Mouse (Mus musculus): ENCODE measurements around the gene Gm45808. TPM values are rescaled to one million over a fixed set of nuclear protein-coding genes. Genes with fewer than 3 reads are reported as not detected.

Gm45808 gene
- not detected for polyA plus RNA-seq (2014; fragmentation: Illumina TruSeq; extraction: RNeasy Lipid Tissue Mini Kit (QIAGEN cat#74804); ENCODE audit: low read depth, low replicate concordance)

GRCm38 (mm10) chr7:45486761-45487415 is at the start of gene Gm45808:
TSS of gene Gm45808 (minus strand) at chr7:45486811.

GRCm38 (mm10) chr7:45525809-45526473 is 39.3 kb upstream of the Gm45808 start, which contains the start of the genes Ppp1r15a and Plekha4:
TSS of gene Ppp1r15a (minus strand) at chr7:45526268.
TSS of gene Plekha4 (plus strand) at chr7:45526330.

GRCm38 (mm10) chr7:45509912-45510787 is 23.5 kb upstream of the Gm45808 start, which contains the start of gene Nucb1:
TSS of gene Nucb1 (minus strand) at chr7:45510406.

GRCm38 (mm10) chr7:45488293-45489204 is 1.9 kb upstream of the Gm45808 start, which contains the start of gene Dhdh:
TSS of gene Dhdh (minus strand) at chr7:45488805.

GRCm38 (mm10) chr7:45481374-45481927 is 5.2 kb downstream of the Gm45808 start, which contains the start of gene Tulp2:
TSS of gene Tulp2 (plus strand) at chr7:45481877.

GRCm38 (mm10) chr7:45466283-45467089 is 20.1 kb downstream of the Gm45808 start, which contains the start of gene Bax:
TSS of gene Bax (minus strand) at chr7:45466898.

GRCm38 (mm10) chr7:45459564-45460140 is 27.0 kb downstream of the Gm45808 start, which contains the start of gene Ftl1:
TSS of gene Ftl1 (minus strand) at chr7:45459884.

GRCm38 (mm10) chr7:45437521-45438276 is 48.9 kb downstream of the Gm45808 start, which contains the start of gene Ruvbl2:
TSS of gene Ruvbl2 (minus strand) at chr7:45438096.

GRCm38 (mm10) chr7:45434203-45435015 is 52.2 kb downstream of the Gm45808 start, which contains the start of gene Gys1:
TSS of gene Gys1 (plus strand) at chr7:45434844.

GRCm38 (mm10) chr7:45420615-45420919 is 66.0 kb downstream of the Gm45808 start, which contains the start of gene Lhb:
TSS of gene Lhb (plus strand) at chr7:45420820.

Other genes starting within 250 kb of the Gm45808 start
- gene Cd37, start 247.7 kb downstream of the Gm45808 start, polyA plus RNA-seq (2014; fragmentation: Illumina TruSeq; extraction: RNeasy Lipid Tissue Mini Kit (QIAGEN cat#74804); ENCODE audit: low read depth, low replicate concordance), result 0.34 TPM
- 1.2 TPM for gene Slc6a16, start 245.7 kb downstream of the Gm45808 start, polyA plus RNA-seq (2014; fragmentation: Illumina TruSeq; extraction: RNeasy Lipid Tissue Mini Kit (QIAGEN cat#74804); ENCODE audit: low read depth, low replicate concordance)
- gene Slc6a21, start 209.3 kb downstream of the Gm45808 start, polyA plus RNA-seq (2014; fragmentation: Illumina TruSeq; extraction: RNeasy Lipid Tissue Mini Kit (QIAGEN cat#74804); ENCODE audit: low read depth, low replicate concordance), result not detected
- not detected for gene Trpm4, start 153.0 kb downstream of the Gm45808 start, polyA plus RNA-seq (2014; fragmentation: Illumina TruSeq; extraction: RNeasy Lipid Tissue Mini Kit (QIAGEN cat#74804); ENCODE audit: low read depth, low replicate concordance)
- gene Hrc, start 151.5 kb downstream of the Gm45808 start, polyA plus RNA-seq (2014; fragmentation: Illumina TruSeq; extraction: RNeasy Lipid Tissue Mini Kit (QIAGEN cat#74804); ENCODE audit: low read depth, low replicate concordance), result not detected
- not detected for gene Ppfia3, start 119.8 kb downstream of the Gm45808 start, polyA plus RNA-seq (2014; fragmentation: Illumina TruSeq; extraction: RNeasy Lipid Tissue Mini Kit (QIAGEN cat#74804); ENCODE audit: low read depth, low replicate concordance)
- gene Lin7b, start 116.2 kb downstream of the Gm45808 start, polyA plus RNA-seq (2014; fragmentation: Illumina TruSeq; extraction: RNeasy Lipid Tissue Mini Kit (QIAGEN cat#74804); ENCODE audit: low read depth, low replicate concordance), result not detected
- gene Snrnp70, start 91.1 kb downstream of the Gm45808 start, polyA plus RNA-seq (2014; fragmentation: Illumina TruSeq; extraction: RNeasy Lipid Tissue Mini Kit (QIAGEN cat#74804); ENCODE audit: low read depth, low replicate concordance), result 36.2 TPM
- not detected for gene Kcna7, start 81.2 kb downstream of the Gm45808 start, polyA plus RNA-seq (2014; fragmentation: Illumina TruSeq; extraction: RNeasy Lipid Tissue Mini Kit (QIAGEN cat#74804); ENCODE audit: low read depth, low replicate concordance)
- gene Ntf5, start 73.1 kb downstream of the Gm45808 start, polyA plus RNA-seq (2014; fragmentation: Illumina TruSeq; extraction: RNeasy Lipid Tissue Mini Kit (QIAGEN cat#74804); ENCODE audit: low read depth, low replicate concordance), result not detected
- gene Lhb, start 66.0 kb downstream of the Gm45808 start, polyA plus RNA-seq (2014; fragmentation: Illumina TruSeq; extraction: RNeasy Lipid Tissue Mini Kit (QIAGEN cat#74804); ENCODE audit: low read depth, low replicate concordance), result not detected
- 0.64 TPM for gene Gys1, start 52.0 kb downstream of the Gm45808 start, polyA plus RNA-seq (2014; fragmentation: Illumina TruSeq; extraction: RNeasy Lipid Tissue Mini Kit (QIAGEN cat#74804); ENCODE audit: low read depth, low replicate concordance)
- gene Ruvbl2, start 48.7 kb downstream of the Gm45808 start, polyA plus RNA-seq (2014; fragmentation: Illumina TruSeq; extraction: RNeasy Lipid Tissue Mini Kit (QIAGEN cat#74804); ENCODE audit: low read depth, low replicate concordance), result 0.58 TPM
- 81.8 TPM for gene Ftl1, start 26.9 kb downstream of the Gm45808 start, polyA plus RNA-seq (2014; fragmentation: Illumina TruSeq; extraction: RNeasy Lipid Tissue Mini Kit (QIAGEN cat#74804); ENCODE audit: low read depth, low replicate concordance)
- 0.79 TPM for gene Bax, start 19.9 kb downstream of the Gm45808 start, polyA plus RNA-seq (2014; fragmentation: Illumina TruSeq; extraction: RNeasy Lipid Tissue Mini Kit (QIAGEN cat#74804); ENCODE audit: low read depth, low replicate concordance)
- gene Tulp2, start 4.9 kb downstream of the Gm45808 start, polyA plus RNA-seq (2014; fragmentation: Illumina TruSeq; extraction: RNeasy Lipid Tissue Mini Kit (QIAGEN cat#74804); ENCODE audit: low read depth, low replicate concordance), result not detected
- 85.8 TPM for gene Dhdh, start 2.0 kb upstream of the Gm45808 start, polyA plus RNA-seq (2014; fragmentation: Illumina TruSeq; extraction: RNeasy Lipid Tissue Mini Kit (QIAGEN cat#74804); ENCODE audit: low read depth, low replicate concordance)
- gene Nucb1, start 23.6 kb upstream of the Gm45808 start, polyA plus RNA-seq (2014; fragmentation: Illumina TruSeq; extraction: RNeasy Lipid Tissue Mini Kit (QIAGEN cat#74804); ENCODE audit: low read depth, low replicate concordance), result 38.2 TPM
- gene Ppp1r15a, start 39.5 kb upstream of the Gm45808 start, polyA plus RNA-seq (2014; fragmentation: Illumina TruSeq; extraction: RNeasy Lipid Tissue Mini Kit (QIAGEN cat#74804); ENCODE audit: low read depth, low replicate concordance), result 0.95 TPM
- gene Plekha4, start 39.5 kb upstream of the Gm45808 start, polyA plus RNA-seq (2014; fragmentation: Illumina TruSeq; extraction: RNeasy Lipid Tissue Mini Kit (QIAGEN cat#74804); ENCODE audit: low read depth, low replicate concordance), result not detected
- not detected for gene Hsd17b14, start 68.1 kb upstream of the Gm45808 start, polyA plus RNA-seq (2014; fragmentation: Illumina TruSeq; extraction: RNeasy Lipid Tissue Mini Kit (QIAGEN cat#74804); ENCODE audit: low read depth, low replicate concordance)
- gene Bcat2, start 83.3 kb upstream of the Gm45808 start, polyA plus RNA-seq (2014; fragmentation: Illumina TruSeq; extraction: RNeasy Lipid Tissue Mini Kit (QIAGEN cat#74804); ENCODE audit: low read depth, low replicate concordance), result 3.7 TPM
- gene Fgf21, start 128.7 kb upstream of the Gm45808 start, polyA plus RNA-seq (2014; fragmentation: Illumina TruSeq; extraction: RNeasy Lipid Tissue Mini Kit (QIAGEN cat#74804); ENCODE audit: low read depth, low replicate concordance), result not detected
- not detected for gene Fut1, start 130.5 kb upstream of the Gm45808 start, polyA plus RNA-seq (2014; fragmentation: Illumina TruSeq; extraction: RNeasy Lipid Tissue Mini Kit (QIAGEN cat#74804); ENCODE audit: low read depth, low replicate concordance)
- gene Izumo1, start 135.0 kb upstream of the Gm45808 start, polyA plus RNA-seq (2014; fragmentation: Illumina TruSeq; extraction: RNeasy Lipid Tissue Mini Kit (QIAGEN cat#74804); ENCODE audit: low read depth, low replicate concordance), result not detected
- gene Rasip1, start 140.7 kb upstream of the Gm45808 start, polyA plus RNA-seq (2014; fragmentation: Illumina TruSeq; extraction: RNeasy Lipid Tissue Mini Kit (QIAGEN cat#74804); ENCODE audit: low read depth, low replicate concordance), result not detected
- gene Mamstr, start 153.2 kb upstream of the Gm45808 start, polyA plus RNA-seq (2014; fragmentation: Illumina TruSeq; extraction: RNeasy Lipid Tissue Mini Kit (QIAGEN cat#74804); ENCODE audit: low read depth, low replicate concordance), result not detected
- not detected for gene Fut2, start 179.6 kb upstream of the Gm45808 start, polyA plus RNA-seq (2014; fragmentation: Illumina TruSeq; extraction: RNeasy Lipid Tissue Mini Kit (QIAGEN cat#74804); ENCODE audit: low read depth, low replicate concordance)
- gene Ntn5, start 197.2 kb upstream of the Gm45808 start, polyA plus RNA-seq (2014; fragmentation: Illumina TruSeq; extraction: RNeasy Lipid Tissue Mini Kit (QIAGEN cat#74804); ENCODE audit: low read depth, low replicate concordance), result not detected
- not detected for gene Sec1, start 207.6 kb upstream of the Gm45808 start, polyA plus RNA-seq (2014; fragmentation: Illumina TruSeq; extraction: RNeasy Lipid Tissue Mini Kit (QIAGEN cat#74804); ENCODE audit: low read depth, low replicate concordance)
- gene Car11, start 213.0 kb upstream of the Gm45808 start, polyA plus RNA-seq (2014; fragmentation: Illumina TruSeq; extraction: RNeasy Lipid Tissue Mini Kit (QIAGEN cat#74804); ENCODE audit: low read depth, low replicate concordance), result not detected
- 2.3 TPM for gene Dbp, start 218.3 kb upstream of the Gm45808 start, polyA plus RNA-seq (2014; fragmentation: Illumina TruSeq; extraction: RNeasy Lipid Tissue Mini Kit (QIAGEN cat#74804); ENCODE audit: low read depth, low replicate concordance)
- 8.0 TPM for gene Rpl18, start 228.6 kb upstream of the Gm45808 start, polyA plus RNA-seq (2014; fragmentation: Illumina TruSeq; extraction: RNeasy Lipid Tissue Mini Kit (QIAGEN cat#74804); ENCODE audit: low read depth, low replicate concordance)
- gene Sphk2, start 231.2 kb upstream of the Gm45808 start, polyA plus RNA-seq (2014; fragmentation: Illumina TruSeq; extraction: RNeasy Lipid Tissue Mini Kit (QIAGEN cat#74804); ENCODE audit: low read depth, low replicate concordance), result 1.6 TPM
- not detected for gene Fam83e, start 234.4 kb upstream of the Gm45808 start, polyA plus RNA-seq (2014; fragmentation: Illumina TruSeq; extraction: RNeasy Lipid Tissue Mini Kit (QIAGEN cat#74804); ENCODE audit: low read depth, low replicate concordance)
- not detected for gene Spaca4, start 239.0 kb upstream of the Gm45808 start, polyA plus RNA-seq (2014; fragmentation: Illumina TruSeq; extraction: RNeasy Lipid Tissue Mini Kit (QIAGEN cat#74804); ENCODE audit: low read depth, low replicate concordance)

All from liver, adult 10 weeks (tissue).